In the genomic region with DNA sequence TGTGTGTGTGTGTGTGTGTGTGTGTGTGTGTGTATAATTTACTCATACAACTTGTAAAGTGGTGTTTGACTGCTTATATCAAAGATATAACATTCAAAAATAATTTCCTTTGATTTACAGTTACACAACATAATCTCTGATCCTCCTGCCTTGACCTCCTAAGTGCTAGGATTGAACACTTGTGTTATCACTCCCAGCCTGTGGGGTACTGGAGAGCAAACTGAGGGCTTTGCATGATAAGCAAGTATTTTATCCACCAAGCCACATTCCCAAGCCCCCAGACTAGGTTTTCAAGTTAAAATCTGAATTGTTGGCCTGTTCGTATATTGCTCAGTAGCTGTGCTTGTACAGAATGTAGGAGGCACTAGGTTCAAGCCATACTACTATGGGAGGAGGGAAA, we compare ENCODE assay signal across 24 mouse cellular contexts. TPM values are rescaled to one million over a fixed set of nuclear protein-coding genes. Genes with fewer than 3 reads are reported as not detected.
DNase-seq lines count a peak whose midpoint lies in the region; ATAC-seq and TF ChIP-seq lines count a peak whose summit lies in the region.
"Had no signal": no experiment of that assay in that cellular context is flagged by ENCODE, and none has a peak within 500 bp of the region (broad histone marks: within the 10 kb centered on the region; RNA-seq: fewer than 3 reads in every experiment).

No protein-coding gene starts in this region.

- TF ChIP-seq RAD21 in MEL (IDR thresholded peaks at IDR 0.05; ENCODE audit: low read depth, low read length), result no peak

- no peak overlapping the region for H3K27ac ChIP-seq in liver, embryonic 13.5 days
- H3K27ac ChIP-seq in liver, embryonic 12.5 days, result no peak overlapping the region
- no peak overlapping the region for H3K27ac ChIP-seq in MEL (ENCODE audit: control insufficient read depth, low read depth, low read length)
- H3K27ac ChIP-seq: embryonic facial prominence, embryonic 13.5 days; embryonic facial prominence, embryonic 15.5 days; forebrain, embryonic 10.5 days; forebrain, embryonic 12.5 days had no signal

- H3K4me2 ChIP-seq in liver, embryonic 13.5 days, result no peak overlapping the region
- no peak overlapping the region for H3K4me2 ChIP-seq in liver, embryonic 12.5 days
- H3K4me2 ChIP-seq: embryonic facial prominence, embryonic 13.5 days; embryonic facial prominence, embryonic 15.5 days; forebrain, embryonic 12.5 days had no signal

- peaks cover 3% of the 10 kb centered on the region for H3K79me2 ChIP-seq in MEL (ENCODE audit: control insufficient read depth, insufficient read depth, low read length, poor library complexity)

- no peaks in the 10 kb centered on the region for H3K9me3 ChIP-seq in liver, embryonic 13.5 days (replicated peaks)
- no peaks in the 10 kb centered on the region for H3K9me3 ChIP-seq in liver, embryonic 12.5 days (replicated peaks)
- H3K9me3 ChIP-seq in MEL (replicated peaks; ENCODE audit: insufficient read depth, low read length), result no peaks in the 10 kb centered on the region
- H3K9me3 ChIP-seq: embryonic facial prominence, embryonic 13.5 days; embryonic facial prominence, embryonic 15.5 days; forebrain, embryonic 10.5 days; forebrain, embryonic 12.5 days had no signal

- H3K4me1 ChIP-seq in liver, embryonic 13.5 days (replicated peaks), result peaks cover 8% of the 10 kb centered on the region
- peaks cover 7% of the 10 kb centered on the region; the same call in 1 of the 2 replicates for H3K4me1 ChIP-seq in liver, embryonic 12.5 days
- no peaks in the 10 kb centered on the region for H3K4me1 ChIP-seq in MEL (ENCODE audit: control insufficient read depth in 1 of 2, insufficient read depth in 2 of 2, low read length in 2 of 2)
- H3K4me1 ChIP-seq: embryonic facial prominence, embryonic 13.5 days; embryonic facial prominence, embryonic 15.5 days; forebrain, embryonic 12.5 days had no signal

- H3K27me3 ChIP-seq in liver, embryonic 13.5 days, result no peaks in the 10 kb centered on the region
- H3K27me3 ChIP-seq in liver, embryonic 12.5 days (replicated peaks), result no peaks in the 10 kb centered on the region
- no peaks in the 10 kb centered on the region for H3K27me3 ChIP-seq in MEL (ENCODE audit: control insufficient read depth in 1 of 2, insufficient read depth in 2 of 2, low read length in 2 of 2)
- H3K27me3 ChIP-seq: embryonic facial prominence, embryonic 13.5 days; embryonic facial prominence, embryonic 15.5 days; forebrain, embryonic 12.5 days; Patski had no signal

- DNase-seq in liver, embryonic 13.5 days, result no peak
- peak; percentile 22 for DNase-seq in MEL (ENCODE audit: low read depth, low spot score)
- DNase-seq in T-cell, adult 2 months (ENCODE audit: low spot score), result no peak
- DNase-seq in layer of hippocampus, adult 9-11 months, result no peak
- DNase-seq: adrenal gland, adult 2 months; adrenal gland, postnatal 10 days; adrenal gland, postnatal 25 days; cerebellum, adult 11 months; cerebellum, adult 18-20 months; cerebellum, adult 8-10 months; cerebellum, adult 9-11 months; cerebellum, postnatal 14 days; cerebellum, postnatal 36 days; embryo, embryonic 11 days had no signal

- no peak for TF ChIP-seq CTCF in MEL (IDR thresholded peaks at IDR 0.05 in 2 of 3, conservative IDR thresholded peaks at IDR 0.05 in 1 of 3; ENCODE audit: control insufficient read depth in 1 of 3, insufficient read depth in 1 of 3, low read depth in 2 of 3, low read length in 3 of 3, poor library complexity in 1 of 3, severe bottlenecking in 1 of 3)

- no peak overlapping the region for H3K4me3 ChIP-seq in liver, embryonic 13.5 days (replicated peaks)
- H3K4me3 ChIP-seq in liver, embryonic 12.5 days, result no peak overlapping the region
- H3K4me3 ChIP-seq in MEL (ENCODE audit: control insufficient read depth in 1 of 2, insufficient read depth in 1 of 2, low read depth in 2 of 2, low read length in 2 of 2), result no peak overlapping the region
- H3K4me3 ChIP-seq: embryonic facial prominence, embryonic 13.5 days; embryonic facial prominence, embryonic 15.5 days; erythroblast, embryonic 14.5 days; forebrain, embryonic 10.5 days; forebrain, embryonic 12.5 days had no signal

- no peak for TF ChIP-seq POLR2A in MEL (IDR thresholded peaks at IDR 0.05; ENCODE audit: control insufficient read depth in 1 of 2, insufficient read depth in 1 of 2, low read depth in 1 of 2, low read length in 2 of 2, poor library complexity in 1 of 2)

- peaks cover 24% of the 10 kb centered on the region for H3K36me3 ChIP-seq in liver, embryonic 13.5 days
- peaks cover 25% of the 10 kb centered on the region for H3K36me3 ChIP-seq in liver, embryonic 12.5 days
- peaks cover 0 to 7% of the 10 kb centered on the region in 2 experiments; a peak in 2 of 4 replicates for H3K36me3 ChIP-seq in MEL (ENCODE audit: control insufficient read depth in 1 of 2, insufficient read depth in 2 of 2, low read length in 2 of 2)

- ATAC-seq in liver, embryonic 13.5 days (ENCODE audit: low read depth), result 0 out of 2 replicates have a peak, but pooled peaks have one; percentile 36
- ATAC-seq in liver, embryonic 12.5 days, result no peak
- peak; percentile 55; the same call in 1 of the 2 replicates for ATAC-seq in megakaryocyte progenitor cell, adult 5-6 weeks (replicated peaks; ENCODE audit: poor library complexity)
- ATAC-seq: forebrain, embryonic 14.5 days; forebrain, embryonic 16.5 days; Patski had no signal

- WGBS in liver, embryonic 13.5 days (ENCODE audit: insufficient replicate concordance), result 22% methylated on average over 1 of the region's 1 CpGs
- 24% methylated on average over 1 of the region's 1 CpGs for WGBS in liver, embryonic 12.5 days (ENCODE audit: insufficient replicate concordance)

- no peak overlapping the region for H3K9ac ChIP-seq in liver, embryonic 13.5 days
- no peak overlapping the region for H3K9ac ChIP-seq in liver, embryonic 12.5 days
- H3K9ac ChIP-seq in MEL (ENCODE audit: control insufficient read depth, low read depth, low read length, poor library complexity, severe bottlenecking), result no peak overlapping the region
- H3K9ac ChIP-seq: embryonic facial prominence, embryonic 13.5 days; embryonic facial prominence, embryonic 15.5 days; forebrain, embryonic 12.5 days had no signal

- TF ChIP-seq EP300 in MEL (IDR thresholded peaks at IDR 0.05; ENCODE audit: low read depth in 1 of 2, low read length in 2 of 2), result peak in 1 of 2 experiments; percentile 43; a peak in 2 of 4 replicates

TF ChIP-seq in MEL, 35 proteins besides CTCF, POLR2A, EP300 and RAD21:
- TF ChIP-seq GATA1 (IDR thresholded peaks at IDR 0.05; ENCODE audit: low read depth, low read length), result peak; percentile 14; the same call in 1 of the 2 replicates
- TF ChIP-seq UBTF (IDR thresholded peaks at IDR 0.05; ENCODE audit: borderline replicate concordance, insufficient read depth, low read depth, low read length), result no peak
- TF ChIP-seq RCOR1 (IDR thresholded peaks at IDR 0.05; ENCODE audit: low read depth, low read length), result peak; percentile 87

RNA-seq across cellular contexts. Expression of a gene that starts 5.3 kb away (rescaled TPM):
- polyA plus RNA-seq in liver, embryonic 13.5 days (2015; fragmentation: Nextera tagmentation; extraction: Ambion mirVana), result 29.0 and 37.1 TPM in 2 replicates
- 34.6 and 39.3 TPM in 2 replicates for polyA plus RNA-seq in liver, embryonic 12.5 days (2016; fragmentation: Nextera tagmentation; extraction: Ambion mirVana)
- total RNA-seq in MEL (2012; rRNA removed), result 6.9 and 7.8 TPM in 2 replicates
- 100 to 1,000 TPM in 1 of 2 experiments, 10 to 100 TPM in 1; 34.1 to 153 TPM for polyA plus RNA-seq in MEL (2012; ENCODE audit: insufficient read depth in 1 of 2, insufficient read length in 2 of 2, low read depth in 1 of 2, low replicate concordance in 2 of 2, missing spikeins in 1 of 2)
- total RNA-seq in megakaryocyte progenitor cell, adult 5-6 weeks (2015), result 38.6 and 41.1 TPM in 2 replicates
- total RNA-seq in megakaryocyte progenitor cell, adult 5-6 weeks (2017), result 11.0 and 11.8 TPM in 2 replicates

RNA-seq across cellular contexts. Expression of a gene that starts 7.0 kb away (rescaled TPM):
- polyA plus RNA-seq in liver, embryonic 13.5 days (2015; fragmentation: Nextera tagmentation; extraction: Ambion mirVana), result 12.8 and 18.4 TPM in 2 replicates
- 19.0 and 19.4 TPM in 2 replicates for polyA plus RNA-seq in liver, embryonic 12.5 days (2016; fragmentation: Nextera tagmentation; extraction: Ambion mirVana)
- total RNA-seq in MEL (2012; rRNA removed), result 26.7 and 29.1 TPM in 2 replicates
- polyA plus RNA-seq in MEL (2012; ENCODE audit: insufficient read depth in 1 of 2, insufficient read length in 2 of 2, low read depth in 1 of 2, low replicate concordance in 2 of 2, missing spikeins in 1 of 2), result 10 to 100 TPM in 1 of 2 experiments, not detected in 1; 46.3 TPM
- 80.6 and 90.1 TPM in 2 replicates for total RNA-seq in megakaryocyte progenitor cell, adult 5-6 weeks (2015)
- total RNA-seq in megakaryocyte progenitor cell, adult 5-6 weeks (2017), result 143 and 169 TPM in 2 replicates

RNA-seq across cellular contexts. Expression of a gene that starts 43.1 kb away (rescaled TPM):
- polyA plus RNA-seq in liver, embryonic 13.5 days (2015; fragmentation: Nextera tagmentation; extraction: Ambion mirVana), result 16.2 and 18.5 TPM in 2 replicates
- 17.8 and 18.0 TPM in 2 replicates for polyA plus RNA-seq in liver, embryonic 12.5 days (2016; fragmentation: Nextera tagmentation; extraction: Ambion mirVana)
- total RNA-seq in MEL (2012; rRNA removed), result 8.4 and 10.1 TPM in 2 replicates
- 1 to 10 TPM in 1 of 2 experiments, not detected in 1; 8.8 TPM for polyA plus RNA-seq in MEL (2012; ENCODE audit: insufficient read depth in 1 of 2, insufficient read length in 2 of 2, low read depth in 1 of 2, low replicate concordance in 2 of 2, missing spikeins in 1 of 2)
- 8.7 and 8.8 TPM in 2 replicates for total RNA-seq in megakaryocyte progenitor cell, adult 5-6 weeks (2015)
- 8.5 and 16.3 TPM in 2 replicates for total RNA-seq in megakaryocyte progenitor cell, adult 5-6 weeks (2017)

RNA-seq across cellular contexts. Expression of a gene that starts 46.0 kb away (rescaled TPM):
- 1.7 and 1.8 TPM in 2 replicates for polyA plus RNA-seq in liver, embryonic 13.5 days (2015; fragmentation: Nextera tagmentation; extraction: Ambion mirVana)
- polyA plus RNA-seq in liver, embryonic 12.5 days (2016; fragmentation: Nextera tagmentation; extraction: Ambion mirVana), result 1.5 and 1.9 TPM in 2 replicates
- total RNA-seq in MEL (2012; rRNA removed), result 1.0 and 1.2 TPM in 2 replicates
- 1 to 10 TPM in 1 of 2 experiments, not detected in 1; 1.5 TPM for polyA plus RNA-seq in MEL (2012; ENCODE audit: insufficient read depth in 1 of 2, insufficient read length in 2 of 2, low read depth in 1 of 2, low replicate concordance in 2 of 2, missing spikeins in 1 of 2)
- total RNA-seq in megakaryocyte progenitor cell, adult 5-6 weeks (2015), result 2.9 and 5.0 TPM in 2 replicates
- total RNA-seq in megakaryocyte progenitor cell, adult 5-6 weeks (2017), result 0.91 and 1.4 TPM in 2 replicates
